Mouse (Mus musculus): ENCODE measurements around the gene Zbtb16. TPM values are rescaled to one million over a fixed set of nuclear protein-coding genes. Genes with fewer than 3 reads are reported as not detected.

Zbtb16 gene
- total and polyA plus RNA-seq, 2 experiments from 2014 or later: 6.8 to 13.5 TPM

GRCm38 (mm10) chr9:48649851-48650685 is 186.0 kb downstream of the Zbtb16 start:
- Histone ChIP-seq H3K9me3 (ENCODE audit: low read length) (no peaks in the 10 kb centered on the region), H3K4me2 (ENCODE audit: low read depth, low read length) (peak overlapping the region; percentile 45; the same call in 1 of the 2 replicates), H3K27ac (no peak overlapping the region), H3K36me3 (ENCODE audit: insufficient read depth, low read length) (no peaks in the 10 kb centered on the region), H3K4me1 (ENCODE audit: insufficient read depth, low read length) (peaks cover 4% of the 10 kb centered on the region; the same call in 1 of the 2 replicates), H3K4me3 (ENCODE audit: low read length) (0 out of 2 replicates have a peak overlapping the region, but pooled peaks have one; percentile 11), H3K9ac (replicated peaks; ENCODE audit: low read length) (no peak overlapping the region), H3K27me3 (ENCODE audit: insufficient read depth, low read length) (no peaks in the 10 kb centered on the region)
- WGBS: 40% methylated on average over 17 of the region's 17 CpGs
- DNase-seq (ENCODE audit: low spot score) (peak; percentile 25), ATAC-seq (no peak)
- TF ChIP-seq CTCF (IDR thresholded peaks at IDR 0.05; ENCODE audit: low read depth): peak; percentile 45

GRCm38 (mm10) chr9:48649098-48649766 is 186.8 kb downstream of the Zbtb16 start:
- H3K36me3 ChIP-seq (ENCODE audit: insufficient read depth, low read length): no peaks in the 10 kb centered on the region
- peak overlapping the region; percentile 32; the same call in 1 of the 2 replicates for H3K27ac ChIP-seq
- peaks cover 4% of the 10 kb centered on the region; the same call in 1 of the 2 replicates for H3K4me1 ChIP-seq (ENCODE audit: insufficient read depth, low read length)
- DNase-seq (ENCODE audit: low spot score) (peak; percentile 40), ATAC-seq (peak; percentile 68)
- H3K4me3 ChIP-seq (ENCODE audit: low read length): peak overlapping the region; percentile 11; the same call in 1 of the 2 replicates
- H3K9me3 ChIP-seq (ENCODE audit: low read length): no peaks in the 10 kb centered on the region
- 5% methylated on average over 18 of the region's 22 CpGs for WGBS
- peak overlapping the region; percentile 45 for H3K4me2 ChIP-seq (ENCODE audit: low read depth, low read length)
- TF ChIP-seq CTCF (IDR thresholded peaks at IDR 0.05; ENCODE audit: low read depth): no peak
- H3K9ac ChIP-seq (replicated peaks; ENCODE audit: low read length): peak overlapping the region; percentile 37; the same call in 1 of the 2 replicates
- H3K27me3 ChIP-seq (ENCODE audit: insufficient read depth, low read length): no peaks in the 10 kb centered on the region

- H3K36me3 ChIP-seq (ENCODE audit: insufficient read depth, low read length): no peaks in the 10 kb centered on the region
- DNase-seq (ENCODE audit: low spot score): peak; percentile 42
- no peaks in the 10 kb centered on the region for H3K27me3 ChIP-seq (ENCODE audit: insufficient read depth, low read length)
- whole genome bisulfite sequencing: 38% methylated on average over 12 of the region's 12 CpGs
- peaks cover 4% of the 10 kb centered on the region; the same call in 1 of the 2 replicates for H3K4me1 ChIP-seq (ENCODE audit: insufficient read depth, low read length)
- 0 out of 2 replicates have a peak overlapping the region, but pooled peaks have one; percentile 32 for H3K27ac ChIP-seq
- no peaks in the 10 kb centered on the region for H3K9me3 ChIP-seq (ENCODE audit: low read length)
- 0 out of 2 replicates have a peak overlapping the region, but pooled peaks have one; percentile 11 for H3K4me3 ChIP-seq (ENCODE audit: low read length)
- no peak for ATAC-seq
- no peak overlapping the region; the same call in 1 of the 2 replicates for H3K9ac ChIP-seq (replicated peaks; ENCODE audit: low read length)
- H3K4me2 ChIP-seq (ENCODE audit: low read depth, low read length): peak overlapping the region; percentile 45
- no peak for TF ChIP-seq CTCF (IDR thresholded peaks at IDR 0.05; ENCODE audit: low read depth)
Observed at GRCm38 (mm10) chr9:48648285-48649097, 187.5 kb downstream of the Zbtb16 start.

GRCm38 (mm10) chr9:48647648-48648284 is 188.3 kb downstream of the Zbtb16 start:
- Histone ChIP-seq H3K4me1 (ENCODE audit: insufficient read depth, low read length) (peaks cover 4% of the 10 kb centered on the region; the same call in 1 of the 2 replicates), H3K27ac (no peak overlapping the region), H3K4me2 (ENCODE audit: low read depth, low read length) (no peak overlapping the region), H3K36me3 (ENCODE audit: insufficient read depth, low read length) (no peaks in the 10 kb centered on the region), H3K9ac (replicated peaks; ENCODE audit: low read length) (no peak overlapping the region), H3K27me3 (ENCODE audit: insufficient read depth, low read length) (no peaks in the 10 kb centered on the region), H3K4me3 (ENCODE audit: low read length) (no peak overlapping the region), H3K9me3 (ENCODE audit: low read length) (no peaks in the 10 kb centered on the region)
- DNase-seq (ENCODE audit: low spot score) (peak; percentile 20), ATAC-seq (no peak)
- WGBS: 34% methylated on average over 10 of the region's 10 CpGs
- no peak for TF ChIP-seq CTCF (IDR thresholded peaks at IDR 0.05; ENCODE audit: low read depth)

GRCm38 (mm10) chr9:48646781-48647647 is 189.0 kb downstream of the Zbtb16 start:
- H3K9ac ChIP-seq (replicated peaks; ENCODE audit: low read length): no peak overlapping the region
- H3K9me3 ChIP-seq (ENCODE audit: low read length): no peaks in the 10 kb centered on the region
- H3K4me1 ChIP-seq (ENCODE audit: insufficient read depth, low read length): peaks cover 4% of the 10 kb centered on the region; the same call in 1 of the 2 replicates
- H3K36me3 ChIP-seq (ENCODE audit: insufficient read depth, low read length): no peaks in the 10 kb centered on the region
- 50% methylated on average over 16 of the region's 16 CpGs for WGBS
- TF ChIP-seq CTCF (IDR thresholded peaks at IDR 0.05; ENCODE audit: low read depth): no peak
- no peak overlapping the region for H3K4me2 ChIP-seq (ENCODE audit: low read depth, low read length)
- H3K27ac ChIP-seq: no peak overlapping the region
- H3K27me3 ChIP-seq (ENCODE audit: insufficient read depth, low read length): no peaks in the 10 kb centered on the region
- no peak for DNase-seq (ENCODE audit: low spot score)
- no peak for ATAC-seq
- no peak overlapping the region for H3K4me3 ChIP-seq (ENCODE audit: low read length)

Data from hindbrain, postnatal 0 days (tissue).